Mouse (Mus musculus) small intestine, adult 2 months (tissue): ENCODE results near the gene Hspa2.

Experiments used
- CTCF ChIP-seq: fragments of 200-500 bp; IDR thresholded peaks from 2 replicates; pipeline ENCODE4 v1.5.1; 2012; ENCODE audit warnings: low read depth, mild to moderate bottlenecking, control low read depth, inconsistent platforms, low read length, moderate library complexity, mixed read lengths; ENCODE audit not compliant: insufficient replicate concordance, insufficient read length; ENCODE audit errors: extremely low read depth
- POLR2A ChIP-seq: fragments of 200-500 bp; IDR thresholded peaks from 2 replicates; pipeline ENCODE4 v1.6.1; 2012; ENCODE audit warnings: low read depth, mild to moderate bottlenecking, control low read depth, inconsistent platforms, low read length, moderate library complexity

DNA sequence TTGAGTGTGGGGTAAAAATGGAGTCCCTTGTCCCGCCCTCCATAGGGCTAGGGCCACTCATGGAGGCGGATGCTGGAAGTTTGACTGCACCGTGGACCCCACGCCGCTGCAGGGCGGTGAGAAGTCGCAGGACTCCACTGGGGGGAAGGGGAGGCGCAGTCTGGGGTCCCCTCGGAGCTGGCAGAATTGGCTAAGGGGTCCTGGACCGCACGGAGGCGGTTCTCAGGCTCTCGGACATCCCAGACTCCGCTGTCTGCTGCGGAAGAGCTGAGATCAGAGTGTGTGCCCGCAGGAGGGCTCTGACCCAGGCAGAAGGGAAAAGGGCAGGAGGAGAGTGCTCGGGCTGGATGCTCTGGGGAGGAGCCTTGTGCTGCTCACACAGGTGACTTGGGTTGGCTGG is 31.1 kb downstream of the Hspa2 start:
- no peak for TF ChIP-seq CTCF
- no peak for TF ChIP-seq POLR2A
